Mouse (Mus musculus) liver, embryonic 14.5 days (tissue): ENCODE results near the gene Gpr158.

Experiments
- CTCF ChIP-seq: IDR thresholded peaks from 2 replicates; pipeline ENCODE4 v1.5.1; 2016; ENCODE audit warnings: antibody characterized with exemption, low read depth, control low read depth
- EP300 ChIP-seq: IDR thresholded peaks from 2 replicates; pipeline ENCODE4 v1.6.1; 2016; ENCODE audit warnings: antibody characterized with exemption, low read depth

DNA sequence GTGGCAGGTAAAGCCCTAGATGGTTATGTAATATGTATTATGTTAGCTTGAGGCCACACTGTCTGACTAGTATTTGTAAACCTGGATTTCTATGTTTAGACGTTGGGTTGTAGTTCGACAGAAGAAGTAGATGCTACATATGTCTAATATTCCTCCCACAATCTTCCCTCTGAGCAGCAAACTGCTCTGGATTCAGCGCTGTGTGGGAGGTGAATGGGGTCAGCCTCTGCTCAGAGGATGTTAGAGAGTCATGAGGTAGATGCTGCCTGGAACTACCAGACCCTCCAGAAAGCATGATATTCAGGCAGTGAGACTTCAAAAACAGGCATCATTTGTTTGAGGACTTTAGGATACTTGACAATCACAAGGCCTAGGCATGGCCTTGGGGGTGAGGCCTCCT lies 317.4 kb downstream of the Gpr158 start:
- TF ChIP-seq CTCF, result no peak
- no peak for TF ChIP-seq EP300
